Mouse (Mus musculus) bone marrow, adult 2 months (tissue): ENCODE measurements around the gene Hoxc12.

Source experiments
- CTCF ChIP-seq: fragments of 200-500 bp; IDR thresholded peaks from 2 replicates; pipeline ENCODE4 v1.5.1; 2011; ENCODE audit warnings: low read length, control low read depth; ENCODE audit not compliant: control insufficient read depth, insufficient read depth
- POLR2A ChIP-seq: fragments of 200-500 bp; IDR thresholded peaks from 2 replicates; pipeline ENCODE4 v1.6.1; 2011; ENCODE audit warnings: low read depth, mild to moderate bottlenecking, control low read depth, low read length, borderline replicate concordance; ENCODE audit not compliant: control insufficient read depth

- TF ChIP-seq POLR2A (no peak), CTCF (no peak)
Observed at GRCm38 (mm10) chr15:102910496-102911095, 26.0 kb upstream of the Hoxc12 start.
